Mouse (Mus musculus) mature B cell (primary cell): ENCODE data around the gene Gpc3.

ENCODE experiments used
- in situ Hi-C: fragments of 300-500 bp; cut with MboI; formaldehyde crosslinking; loops from 2 replicates; pipeline ENCODE4 v1.14.3; 2019

Gpc3 gene

DNA sequence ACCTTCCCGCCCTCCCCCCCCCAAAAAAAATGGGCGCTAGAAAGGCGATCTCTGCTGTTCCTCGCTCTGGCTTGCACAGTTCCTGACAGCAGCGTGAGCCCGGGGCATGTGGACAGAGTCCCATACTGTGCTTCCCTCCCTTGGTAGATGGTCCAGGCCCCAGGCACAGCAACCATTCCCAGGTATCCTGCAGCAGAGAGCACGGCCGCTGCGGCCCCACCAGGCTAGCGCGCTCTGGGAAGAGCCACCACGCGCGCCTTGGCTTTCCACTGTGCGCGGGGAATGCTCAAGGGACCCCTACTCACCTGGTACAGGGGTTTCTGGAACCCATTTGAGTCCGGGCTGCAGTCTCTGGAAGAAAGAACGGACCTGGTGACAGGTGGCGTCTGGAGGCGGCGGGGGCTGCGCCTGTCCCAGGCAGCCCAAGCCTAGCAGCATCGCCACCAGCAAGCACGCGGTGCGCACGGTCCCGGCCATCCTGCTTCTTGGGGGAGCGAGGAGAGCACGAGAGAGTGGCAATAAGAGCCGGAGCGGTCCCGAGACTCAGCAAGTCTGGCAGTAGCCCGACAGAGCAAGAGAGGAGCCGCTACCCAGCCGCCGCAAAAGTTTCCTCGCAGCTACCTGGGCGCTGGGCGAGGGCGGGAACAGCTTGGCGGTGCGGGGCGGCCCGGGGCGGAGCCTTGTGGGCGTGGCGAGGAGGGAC, at the start of gene Gpc3:
Gpc3 (minus strand) TSS at position 623 of the 703 bp plus-strand sequence.
- in situ Hi-C loops = no loop called here

DNA sequence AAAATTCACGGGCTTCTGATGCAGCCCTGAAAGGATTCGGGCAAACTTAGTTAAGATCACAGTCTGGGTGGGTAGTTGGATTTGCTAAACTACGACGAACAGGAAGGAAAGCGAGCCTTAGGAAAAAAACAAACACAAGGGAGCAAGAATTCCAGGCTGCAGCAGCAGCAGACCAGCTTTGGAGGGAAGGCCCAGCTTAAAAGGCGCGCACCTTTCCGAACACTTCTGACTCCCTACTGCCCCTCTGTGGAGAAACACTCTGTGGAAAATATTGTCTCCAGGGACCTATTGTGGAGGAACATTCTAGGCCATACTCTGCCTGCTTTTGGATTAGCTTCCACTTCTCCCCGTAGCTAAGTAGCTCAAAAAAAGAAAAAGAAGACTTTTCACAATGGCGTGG, 38.2 kb upstream of the Gpc3 start:
- in situ Hi-C loops = no loop called here

DNA sequence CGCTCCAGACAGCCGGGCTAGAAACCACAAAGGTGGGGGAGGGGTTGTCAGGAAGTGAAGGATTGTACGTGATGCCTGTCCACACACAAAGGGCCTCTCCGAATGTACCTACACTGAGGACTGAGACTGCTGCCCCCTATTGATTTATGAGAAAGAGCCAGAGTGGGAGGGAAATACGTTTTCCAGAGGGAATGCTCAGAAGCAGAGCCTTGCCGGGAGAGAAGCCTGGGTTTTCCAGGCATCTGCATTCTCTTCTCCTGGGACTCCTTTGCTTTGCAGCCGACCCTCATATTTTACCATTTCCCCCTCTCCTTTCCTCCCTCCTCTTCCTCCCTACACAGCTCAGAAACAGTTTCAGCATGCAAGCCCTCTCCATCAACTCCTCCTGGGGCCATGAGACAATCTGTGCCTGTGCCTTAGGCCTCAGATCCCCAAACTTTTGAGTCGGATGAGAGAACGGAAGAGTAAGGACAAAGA, 37.8 kb upstream of the Gpc3 start:
- in situ Hi-C loops = no loop called here

- in situ Hi-C loops = no loop called here
Observed at GRCm38 (mm10) chrX:52648910-52649785, 35.4 kb upstream of the Gpc3 start.

DNA sequence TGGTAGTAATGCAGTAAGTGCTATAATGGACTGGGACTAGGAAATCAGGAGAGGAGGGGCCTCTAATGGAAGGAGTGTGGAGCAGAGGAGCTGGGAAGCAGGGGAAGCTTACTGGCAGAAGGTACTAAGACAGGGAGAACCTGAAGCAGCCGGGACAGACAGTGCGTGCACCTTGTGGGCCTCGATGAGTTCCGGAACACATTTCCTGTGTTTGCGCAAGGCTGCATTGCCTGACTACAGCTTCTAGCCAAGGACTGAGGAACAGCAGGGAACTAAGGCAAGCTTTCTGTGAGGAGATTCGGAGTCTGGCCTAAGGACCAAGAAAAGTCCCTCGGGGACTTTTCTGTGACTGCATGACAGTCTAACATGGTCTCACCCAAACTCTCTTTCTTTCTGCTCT, 30.6 kb upstream of the Gpc3 start:
- in situ Hi-C loops = no loop called here

DNA sequence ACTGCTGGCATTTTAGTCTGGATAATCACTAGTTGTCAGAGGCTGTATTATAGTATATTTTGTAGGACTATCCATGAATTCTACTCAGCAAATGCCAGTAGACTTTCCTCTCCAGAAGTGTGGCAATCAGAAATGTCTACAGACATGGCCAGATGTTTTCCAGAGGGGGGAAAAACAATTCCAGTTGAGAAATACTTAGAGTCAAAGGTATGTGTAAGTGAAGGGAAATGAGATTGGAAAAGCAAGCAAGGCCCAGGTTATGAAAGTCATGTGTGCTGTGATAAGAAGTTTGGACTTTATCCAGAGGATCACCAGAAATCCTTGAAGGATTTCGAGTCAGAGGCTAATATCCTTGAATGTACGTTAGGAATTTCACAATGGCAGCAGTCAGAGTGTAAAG, 29.6 kb upstream of the Gpc3 start:
- in situ Hi-C loops = no loop called here

DNA sequence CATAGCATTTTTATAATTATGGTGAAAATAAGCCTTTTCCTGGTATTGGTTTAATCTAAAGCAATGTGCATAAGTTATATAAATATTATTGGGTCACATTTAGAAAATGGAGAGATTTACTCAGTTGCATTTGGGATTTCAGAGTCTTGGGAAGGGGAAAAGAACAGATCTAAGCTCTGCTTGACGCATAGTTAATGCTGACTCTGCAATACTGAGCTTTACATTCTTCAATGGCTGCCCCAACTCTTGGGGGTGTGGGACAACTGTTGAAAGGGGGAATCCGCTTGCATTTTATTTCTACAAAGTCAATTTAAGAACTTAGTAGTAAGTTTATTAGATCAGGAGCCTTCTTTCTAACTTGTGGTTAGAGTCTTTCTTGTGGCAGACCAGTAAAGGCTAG, 28.4 kb upstream of the Gpc3 start:
- in situ Hi-C loops = no loop called here

DNA sequence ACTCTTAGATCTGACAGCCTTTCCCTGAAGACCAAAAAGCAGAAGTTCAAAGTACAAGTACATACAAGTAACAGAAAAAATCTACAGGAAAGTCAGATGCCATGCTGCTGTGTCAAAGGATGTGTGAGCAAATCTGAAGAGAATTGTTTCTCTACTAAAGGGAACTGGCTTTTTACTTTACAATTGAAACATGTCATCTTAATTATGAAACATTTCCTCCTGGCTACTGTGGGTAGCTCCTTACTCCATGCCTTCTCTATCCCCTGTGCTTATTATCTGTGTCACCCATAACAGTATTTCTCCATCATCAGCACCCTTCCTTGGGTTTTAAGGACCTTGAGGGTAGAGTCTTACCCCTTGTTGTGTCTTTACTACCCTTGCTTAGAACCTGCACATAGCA, 23.7 kb upstream of the Gpc3 start:
- in situ Hi-C loops = no loop called here

GRCm38 (mm10) chrX:52633976-52634375, 20.2 kb upstream of the Gpc3 start:
- in situ Hi-C loops = no loop called here

GRCm38 (mm10) chrX:52632688-52633324, 19.1 kb upstream of the Gpc3 start:
- in situ Hi-C loops = no loop called here

- in situ Hi-C loops = no loop called here
Observed at GRCm38 (mm10) chrX:52626963-52627716, 13.4 kb upstream of the Gpc3 start.

DNA sequence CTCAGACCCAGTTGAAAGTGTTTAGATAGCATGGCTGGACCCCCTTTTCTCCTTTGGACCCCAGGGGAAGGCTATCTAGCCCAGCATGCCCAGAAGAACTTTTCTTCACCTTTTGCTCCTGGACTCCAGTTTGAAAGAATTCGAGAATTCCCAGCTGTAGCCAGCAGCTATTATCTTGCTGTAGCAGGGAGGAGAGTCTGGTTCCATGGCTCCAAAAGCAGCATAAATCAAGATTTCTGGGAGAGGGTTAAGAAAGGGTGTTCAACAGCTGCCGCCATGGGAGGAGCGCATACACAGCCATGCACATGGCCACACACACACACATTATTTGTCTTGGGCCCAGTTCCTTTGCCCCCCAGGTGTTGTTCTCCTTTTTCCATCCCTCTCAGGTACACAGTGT, 4.1 kb upstream of the Gpc3 start:
- in situ Hi-C loops = no loop called here

GRCm38 (mm10) chrX:52616152-52616551, 2.4 kb upstream of the Gpc3 start:
- in situ Hi-C loops = no loop called here

DNA sequence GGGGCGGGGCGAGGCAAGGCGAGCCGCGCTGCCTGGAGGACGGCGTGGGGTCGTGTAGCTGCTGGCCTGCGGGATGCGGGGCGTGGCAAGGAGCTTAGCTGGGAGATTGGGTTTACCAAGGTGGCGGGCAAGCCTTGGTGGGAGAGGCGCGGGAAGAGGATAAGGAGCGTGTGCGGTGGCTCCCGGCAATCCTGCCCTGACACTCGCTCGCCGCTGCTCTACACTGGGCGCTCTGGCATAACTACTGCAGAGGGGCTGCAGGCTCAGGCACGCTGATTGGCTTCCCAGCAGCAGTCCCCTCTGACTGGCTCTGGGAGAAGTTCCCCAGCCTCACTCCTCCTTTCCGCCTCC, 256 bp upstream of the Gpc3 start:
- in situ Hi-C loops = no loop called here

- in situ Hi-C loops = no loop called here
Observed at GRCm38 (mm10) chrX:52612806-52613205, 944 bp downstream of the Gpc3 start.

DNA sequence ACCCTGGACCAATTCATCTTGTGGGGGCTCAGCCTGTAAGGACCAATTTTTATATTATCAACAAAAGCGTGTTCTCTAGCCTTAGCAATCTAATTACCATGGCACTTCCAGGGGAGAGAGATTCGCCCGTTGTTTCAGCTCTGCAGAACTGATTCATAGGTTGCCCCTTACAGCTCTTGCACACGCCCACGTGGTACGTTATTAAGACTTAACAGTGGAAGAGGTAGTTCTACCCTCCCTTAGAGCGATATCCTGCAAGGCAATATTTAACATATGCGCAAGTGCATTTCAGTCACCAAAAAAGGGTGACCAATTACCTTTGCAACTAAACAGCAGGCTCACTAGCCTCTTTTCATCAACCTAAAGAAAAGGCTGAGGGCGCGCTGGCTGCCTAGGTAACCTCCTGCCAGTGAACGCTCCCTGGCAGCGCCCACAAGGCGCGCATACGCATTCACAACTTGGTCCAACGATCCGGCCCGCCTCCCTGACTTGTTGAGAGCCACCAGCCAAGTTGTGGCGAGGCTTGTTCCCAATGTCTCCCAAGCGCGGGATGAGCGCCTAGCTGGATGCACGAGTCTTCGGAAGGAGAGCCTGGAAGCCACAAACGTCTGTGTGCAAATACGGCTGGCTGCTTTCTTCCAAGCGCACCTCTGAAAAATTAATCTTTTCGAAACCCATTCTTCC, 1.6 kb downstream of the Gpc3 start:
- in situ Hi-C loops = no loop called here

- in situ Hi-C loops = no loop called here
Observed at GRCm38 (mm10) chrX:52611541-52611940, 2.2 kb downstream of the Gpc3 start.

DNA sequence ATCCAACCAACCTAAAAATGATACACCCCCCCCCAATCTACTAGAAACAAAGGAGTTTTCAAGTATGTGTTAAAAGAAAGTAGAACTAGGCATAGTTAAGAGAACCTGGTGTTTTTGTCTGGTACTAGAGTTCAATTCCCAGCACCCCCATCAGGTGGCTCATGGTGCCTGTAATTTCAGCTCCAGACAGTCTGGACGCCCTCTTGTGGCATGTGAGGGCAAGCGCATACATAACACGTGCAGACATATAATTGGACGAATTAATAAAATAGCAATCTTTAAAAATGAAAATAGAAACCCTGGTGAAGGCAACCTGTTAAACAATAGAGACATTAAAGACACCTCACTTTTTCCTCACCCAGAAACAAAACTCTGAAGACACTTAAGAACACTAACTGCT, 10.6 kb downstream of the Gpc3 start:
- in situ Hi-C loops = no loop called here

DNA sequence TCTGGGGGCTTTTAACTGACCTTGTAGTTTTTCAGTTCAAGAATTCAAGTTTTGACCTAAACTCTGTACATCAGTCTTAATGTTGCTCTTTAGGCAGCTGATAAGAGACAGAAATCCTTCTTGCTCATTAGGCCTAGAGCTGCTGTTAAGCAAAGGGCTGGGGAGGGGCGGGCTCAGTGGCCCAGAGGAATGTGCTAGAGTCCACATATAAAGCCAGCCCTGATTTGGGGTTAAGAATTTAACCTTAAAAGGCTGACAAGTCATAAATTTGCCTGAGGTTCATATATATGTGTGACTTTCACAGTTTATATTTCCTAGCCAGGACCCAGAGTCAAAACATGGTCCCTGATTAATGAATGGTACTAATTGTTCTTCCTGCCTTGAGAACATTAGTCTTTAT, 14.5 kb downstream of the Gpc3 start:
- in situ Hi-C loops = no loop called here

- in situ Hi-C loops = no loop called here
Observed at GRCm38 (mm10) chrX:52587671-52588070, 26.1 kb downstream of the Gpc3 start.

- in situ Hi-C loops = no loop called here
Observed at GRCm38 (mm10) chrX:52559995-52560394, 53.8 kb downstream of the Gpc3 start.
